Mouse (Mus musculus) intestine, embryonic 15.5 days (tissue): ENCODE results near the gene 1810013L24Rik. TPM values are rescaled to one million over a fixed set of nuclear protein-coding genes. Genes with fewer than 3 reads are reported as not detected.

Experiments
- ATAC-seq: fragments of 200-750 bp; cut with Nextera tagmentation; 2 replicates; pipeline ENCODE4 v1.8.0; 2017; ENCODE audit warnings: moderate TSS enrichment, moderate library complexity
- H3K27ac ChIP-seq: fragments of 300-500 bp; sonication (generic); 2 replicates; pipeline ENCODE4 v1.5.1; 2015; ENCODE audit warnings: mild to moderate bottlenecking, inconsistent platforms
- H3K27me3 ChIP-seq: fragments of 300-500 bp; sonication (generic); replicated peaks from 2 replicates; pipeline ENCODE4 v1.6.1; 2015; ENCODE audit warnings: inconsistent platforms
- H3K36me3 ChIP-seq: fragments of 300-500 bp; sonication (generic); 2 replicates; pipeline ENCODE4 v1.6.1; 2015; ENCODE audit warnings: inconsistent platforms
- H3K4me1 ChIP-seq: fragments of 300-500 bp; sonication (generic); replicated peaks from 2 replicates; pipeline ENCODE4 v1.6.1; 2015; ENCODE audit warnings: inconsistent platforms
- H3K4me2 ChIP-seq: fragments of 300-500 bp; sonication (generic); replicated peaks from 2 replicates; pipeline ENCODE4 v1.6.1; 2015; ENCODE audit warnings: mild to moderate bottlenecking, inconsistent platforms
- H3K4me3 ChIP-seq: fragments of 300-500 bp; sonication (generic); replicated peaks from 2 replicates; pipeline ENCODE4 v1.5.1; 2015; ENCODE audit warnings: inconsistent platforms
- H3K9ac ChIP-seq: fragments of 300-500 bp; sonication (generic); 2 replicates; pipeline ENCODE4 v1.6.1; 2015; ENCODE audit warnings: inconsistent platforms
- H3K9me3 ChIP-seq: fragments of 300-500 bp; sonication (generic); 2 replicates; pipeline ENCODE4 v1.6.1; 2016; ENCODE audit warnings: inconsistent platforms
- WGBS: fragments of 180-500 bp; shearing (Covaris S2); methylation state at CpG from one replicate; pipeline ENCODE4 v1.1.7; 2015; 5-methylcytosine and 5-hydroxymethylcytosine counted together
- polyA plus RNA-seq: library from polyadenylated mRNA; unstranded; fragments of >200 nt; fragmentation: Nextera tagmentation; extraction: Ambion mirVana; gene quantifications from 2 replicates; pipeline ENCODE4 v1.2.1, GENCODE M21; 2015

1810013L24Rik gene
- polyA plus RNA-seq, result 15.8 and 17.7 TPM in 2 replicates

GRCm38 (mm10) chr16:8829564-8830359, at the start of gene 1810013L24Rik:
Gene 1810013L24Rik, plus strand, starts transcription at chr16:8830100.
- no peaks in the 10 kb centered on the region for H3K9me3 ChIP-seq
- ATAC-seq, result peak; percentile 95
- H3K4me1 ChIP-seq, result peaks cover 5% of the 10 kb centered on the region
- under 1% methylated on average over 80 of the region's 80 CpGs for WGBS
- H3K27ac ChIP-seq, result peak within 1 kb of the TSS; percentile 95
- H3K27me3 ChIP-seq, result no peaks in the 10 kb centered on the region
- H3K4me3 ChIP-seq, result peak within 1 kb of the TSS; percentile 89
- no peaks in the 10 kb centered on the region for H3K36me3 ChIP-seq
- peak within 1 kb of the TSS; percentile 98 for H3K4me2 ChIP-seq
- H3K9ac ChIP-seq, result peak within 1 kb of the TSS; percentile 98

GRCm38 (mm10) chr16:8780187-8780586, 49.7 kb upstream of the 1810013L24Rik start:
- Histone ChIP-seq H3K9ac (no peak overlapping the region), H3K9me3 (no peaks in the 10 kb centered on the region), H3K27me3 (no peaks in the 10 kb centered on the region), H3K36me3 (no peaks in the 10 kb centered on the region), H3K4me1 (no peaks in the 10 kb centered on the region), H3K27ac (no peak overlapping the region), H3K4me3 (no peak overlapping the region), H3K4me2 (no peak overlapping the region)
- no peak for ATAC-seq
- 73% methylated on average over 3 of the region's 3 CpGs for WGBS

GRCm38 (mm10) chr16:8781191-8781590, 48.7 kb upstream of the 1810013L24Rik start:
- no peak overlapping the region for H3K4me3 ChIP-seq
- no peaks in the 10 kb centered on the region for H3K36me3 ChIP-seq
- 71% methylated on average over 6 of the region's 6 CpGs for WGBS
- H3K9ac ChIP-seq, result no peak overlapping the region
- no peaks in the 10 kb centered on the region for H3K4me1 ChIP-seq
- ATAC-seq, result no peak
- no peak overlapping the region for H3K27ac ChIP-seq
- H3K9me3 ChIP-seq, result no peaks in the 10 kb centered on the region
- no peak overlapping the region for H3K4me2 ChIP-seq
- no peaks in the 10 kb centered on the region for H3K27me3 ChIP-seq

- no peak for ATAC-seq
- Histone ChIP-seq H3K4me3 (no peak overlapping the region), H3K27ac (no peak overlapping the region), H3K9ac (no peak overlapping the region), H3K4me1 (no peaks in the 10 kb centered on the region), H3K9me3 (no peaks in the 10 kb centered on the region), H3K36me3 (no peaks in the 10 kb centered on the region), H3K27me3 (no peaks in the 10 kb centered on the region), H3K4me2 (no peak overlapping the region)
- 83% methylated on average over 2 of the region's 2 CpGs for WGBS
These were observed 48.2 kb upstream of the 1810013L24Rik start for GRCm38 (mm10) chr16:8781660-8782059.

GRCm38 (mm10) chr16:8783198-8783913, 46.5 kb upstream of the 1810013L24Rik start:
- no peaks in the 10 kb centered on the region for H3K36me3 ChIP-seq
- whole genome bisulfite sequencing, result 79% methylated on average over 16 of the region's 16 CpGs
- H3K27ac ChIP-seq, result no peak overlapping the region
- H3K4me1 ChIP-seq, result no peaks in the 10 kb centered on the region
- ATAC-seq, result no peak
- no peaks in the 10 kb centered on the region for H3K9me3 ChIP-seq
- no peak overlapping the region for H3K4me3 ChIP-seq
- H3K4me2 ChIP-seq, result no peak overlapping the region
- no peaks in the 10 kb centered on the region for H3K27me3 ChIP-seq
- no peak overlapping the region for H3K9ac ChIP-seq

- Histone ChIP-seq H3K27me3 (no peaks in the 10 kb centered on the region), H3K9me3 (no peaks in the 10 kb centered on the region), H3K4me2 (no peak overlapping the region), H3K4me1 (no peaks in the 10 kb centered on the region), H3K36me3 (no peaks in the 10 kb centered on the region), H3K27ac (no peak overlapping the region), H3K9ac (no peak overlapping the region), H3K4me3 (no peak overlapping the region)
- no peak for ATAC-seq
- 61% methylated on average over 3 of the region's 3 CpGs for WGBS
These were observed 45.1 kb upstream of the 1810013L24Rik start for GRCm38 (mm10) chr16:8784753-8785152.

GRCm38 (mm10) chr16:8790886-8791285, 39.0 kb upstream of the 1810013L24Rik start:
- Histone ChIP-seq H3K9me3 (no peaks in the 10 kb centered on the region), H3K9ac (no peak overlapping the region), H3K4me3 (no peak overlapping the region), H3K36me3 (no peaks in the 10 kb centered on the region), H3K4me1 (no peaks in the 10 kb centered on the region), H3K4me2 (no peak overlapping the region), H3K27ac (no peak overlapping the region), H3K27me3 (no peaks in the 10 kb centered on the region)
- no peak for ATAC-seq
- WGBS, result 83% methylated on average over 4 of the region's 4 CpGs

- Histone ChIP-seq H3K4me1 (no peaks in the 10 kb centered on the region), H3K27ac (no peak within 1 kb of the TSS), H3K27me3 (no peaks in the 10 kb centered on the region), H3K9me3 (no peaks in the 10 kb centered on the region), H3K4me2 (no peak within 1 kb of the TSS), H3K9ac (no peak within 1 kb of the TSS), H3K36me3 (no peaks in the 10 kb centered on the region), H3K4me3 (no peak within 1 kb of the TSS)
- 92% methylated on average over 20 of the region's 20 CpGs for WGBS
- no peak for ATAC-seq
These were observed 37.8 kb upstream of the 1810013L24Rik start, which contains the start of gene Usp7 for GRCm38 (mm10) chr16:8791949-8792557. Gene Usp7, minus strand, starts transcription at chr16:8792308.

GRCm38 (mm10) chr16:8794952-8795351, 34.9 kb upstream of the 1810013L24Rik start:
- WGBS, result 10% methylated on average over 3 of the region's 3 CpGs
- Histone ChIP-seq H3K4me3 (no peak overlapping the region), H3K4me2 (no peak overlapping the region), H3K9me3 (no peaks in the 10 kb centered on the region), H3K27ac (no peak overlapping the region), H3K9ac (no peak overlapping the region), H3K4me1 (no peaks in the 10 kb centered on the region), H3K27me3 (no peaks in the 10 kb centered on the region), H3K36me3 (no peaks in the 10 kb centered on the region)
- ATAC-seq, result no peak

- Histone ChIP-seq H3K4me3 (no peak overlapping the region), H3K27me3 (no peaks in the 10 kb centered on the region), H3K9me3 (no peaks in the 10 kb centered on the region), H3K4me1 (no peaks in the 10 kb centered on the region), H3K4me2 (no peak overlapping the region), H3K9ac (no peak overlapping the region), H3K36me3 (no peaks in the 10 kb centered on the region), H3K27ac (no peak overlapping the region)
- 67% methylated on average over 2 of the region's 2 CpGs for WGBS
- ATAC-seq, result no peak
These were observed 34.0 kb upstream of the 1810013L24Rik start for GRCm38 (mm10) chr16:8795906-8796305.

GRCm38 (mm10) chr16:8806703-8807102, 23.2 kb upstream of the 1810013L24Rik start:
- Histone ChIP-seq H3K4me1 (no peaks in the 10 kb centered on the region), H3K9ac (no peak overlapping the region), H3K4me2 (no peak overlapping the region), H3K4me3 (no peak overlapping the region), H3K36me3 (no peaks in the 10 kb centered on the region), H3K27me3 (no peaks in the 10 kb centered on the region), H3K27ac (no peak overlapping the region), H3K9me3 (no peaks in the 10 kb centered on the region)
- whole genome bisulfite sequencing, result 29% methylated on average over 4 of the region's 4 CpGs
- no peak for ATAC-seq

GRCm38 (mm10) chr16:8810399-8811127, 19.3 kb upstream of the 1810013L24Rik start:
- Histone ChIP-seq H3K4me3 (no peak overlapping the region), H3K4me2 (no peak overlapping the region), H3K27ac (no peak overlapping the region), H3K9ac (no peak overlapping the region), H3K9me3 (no peaks in the 10 kb centered on the region), H3K27me3 (no peaks in the 10 kb centered on the region), H3K4me1 (no peaks in the 10 kb centered on the region), H3K36me3 (no peaks in the 10 kb centered on the region)
- ATAC-seq, result peak; percentile 45; the same call in 1 of the 2 replicates
- 89% methylated on average over 14 of the region's 14 CpGs for WGBS
